Mouse (Mus musculus) retina, embryonic 14.5 days (tissue): Measurements from ENCODE around the gene Cfap43.
A peak's percentile ranks its signal among the peaks of the same experiment; 100 is the strongest.

Experiments used
- DNase-seq: peaks from one replicate; pipeline ENCODE4 v3.0.0-alpha.2; 2015; ENCODE audit warnings: low spot score

Gene Cfap43

GRCm38 (mm10) chr19:47919126-47919965 lies at the start of gene Cfap43, which contains the start of gene Itprip:
TSS of gene Cfap43 (minus strand) at chr19:47919287.
TSS of gene Itprip (minus strand) at chr19:47919299.
- DNase-seq, result peak; percentile 85

DNA sequence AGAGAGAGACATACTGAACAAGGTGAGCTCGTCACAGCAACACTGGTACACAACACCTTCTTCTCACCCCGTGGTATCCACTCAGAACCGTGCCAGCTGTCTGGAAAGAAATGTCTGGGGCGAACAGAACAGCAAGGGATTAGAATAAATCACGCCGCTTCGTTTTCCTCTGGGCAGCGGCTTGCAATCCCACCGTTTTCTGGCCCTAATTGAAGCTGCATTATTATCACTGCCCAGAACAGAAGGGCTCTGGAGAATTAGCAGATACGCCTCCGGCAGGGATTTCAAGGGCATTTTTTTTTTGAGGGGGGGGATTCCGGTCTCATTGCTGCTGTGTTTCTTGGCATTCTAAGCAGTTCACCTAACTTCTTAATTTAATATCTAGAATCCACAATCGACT lies 39.1 kb upstream of the Cfap43 start:
- DNase-seq, result no peak

DNA sequence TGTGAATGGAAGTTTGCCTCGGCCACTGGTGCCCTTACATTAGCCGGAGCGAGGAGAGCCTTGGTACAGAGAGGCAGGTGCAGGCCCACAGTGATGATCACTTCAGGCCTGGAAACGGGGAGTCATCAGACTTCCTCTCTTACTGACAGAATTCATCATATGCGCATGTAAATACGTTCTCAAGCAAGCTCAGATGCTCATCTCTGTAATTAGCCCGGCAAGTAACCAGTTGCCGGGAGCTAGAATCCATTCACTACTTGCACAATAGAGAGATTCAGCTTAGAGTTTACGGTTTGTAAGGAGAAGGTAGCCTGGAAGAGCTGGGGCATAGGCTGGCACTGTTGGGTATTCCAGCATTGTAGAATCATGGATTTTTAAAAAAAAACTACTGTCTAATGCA lies 34.1 kb upstream of the Cfap43 start:
- no peak for DNase-seq

DNA sequence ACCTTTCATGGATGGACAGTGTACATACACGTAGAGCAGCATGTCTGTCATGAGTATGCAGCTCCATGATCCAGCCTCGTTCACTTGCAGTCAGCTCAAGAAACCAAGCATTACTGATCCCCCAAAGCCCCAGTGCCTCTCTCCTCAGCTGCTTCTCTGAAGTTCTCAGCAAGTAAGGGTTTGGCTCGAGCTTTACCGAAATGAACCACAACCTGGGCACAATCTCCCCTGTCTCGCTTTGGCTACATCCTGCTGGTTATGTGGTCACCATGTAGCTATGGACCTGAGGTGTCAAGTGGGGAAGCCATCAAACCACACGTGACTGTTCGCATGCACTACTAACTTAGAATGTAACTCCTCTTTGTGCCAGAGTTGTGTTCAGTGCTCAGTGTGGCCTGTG lies 31.9 kb upstream of the Cfap43 start:
- DNase-seq, result no peak

DNA sequence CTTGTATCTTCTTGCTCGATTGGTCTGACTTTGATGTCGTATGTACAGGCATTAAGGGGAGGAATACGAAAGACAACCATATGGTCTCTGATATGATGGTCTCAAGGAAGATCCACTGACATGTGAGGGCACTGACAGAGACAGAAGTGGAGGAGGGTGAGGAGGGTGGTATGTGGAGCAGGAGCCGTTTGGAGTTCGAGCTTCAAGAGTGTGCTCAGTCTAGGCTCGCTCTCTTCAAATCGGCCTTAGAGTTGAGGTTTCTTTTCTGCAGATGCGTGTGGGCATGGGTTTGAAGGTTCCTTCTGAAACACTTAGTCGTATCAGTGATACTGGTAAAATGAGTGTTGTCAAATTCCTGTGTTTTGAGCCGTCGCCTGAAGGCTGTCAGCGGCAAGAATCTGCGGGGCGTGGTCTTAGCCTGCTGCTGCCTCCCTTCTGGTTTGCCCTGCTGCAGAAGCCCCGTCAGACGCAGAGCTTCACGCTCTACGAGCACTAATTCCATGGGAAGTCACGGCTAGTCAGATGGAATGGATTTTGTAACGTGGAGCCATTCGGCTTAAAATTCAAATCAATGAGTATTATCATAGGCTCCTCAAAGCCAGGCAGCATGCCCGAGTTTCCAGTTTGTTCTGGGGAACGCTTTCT lies 27.9 kb upstream of the Cfap43 start:
- DNase-seq, result peak; percentile 74

DNA sequence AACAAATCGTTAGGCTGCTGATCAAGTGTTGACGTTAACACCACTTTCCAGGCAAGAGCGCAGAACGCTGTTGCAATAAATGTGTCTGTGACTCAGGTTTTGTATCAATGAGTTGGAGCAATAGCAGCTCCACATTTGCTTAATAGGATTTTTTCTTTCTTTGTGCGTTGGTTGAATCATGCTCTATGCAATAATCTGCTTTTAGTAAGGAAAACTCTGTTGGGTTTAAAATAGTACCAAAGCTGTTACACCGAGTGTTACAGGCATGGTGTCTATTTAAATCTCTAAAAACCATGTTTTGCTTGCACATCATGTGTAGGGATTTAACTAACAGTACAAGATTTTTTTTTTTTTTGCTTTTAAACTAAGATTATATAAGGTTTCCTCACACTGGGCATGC lies 20.3 kb upstream of the Cfap43 start:
- no peak for DNase-seq

DNA sequence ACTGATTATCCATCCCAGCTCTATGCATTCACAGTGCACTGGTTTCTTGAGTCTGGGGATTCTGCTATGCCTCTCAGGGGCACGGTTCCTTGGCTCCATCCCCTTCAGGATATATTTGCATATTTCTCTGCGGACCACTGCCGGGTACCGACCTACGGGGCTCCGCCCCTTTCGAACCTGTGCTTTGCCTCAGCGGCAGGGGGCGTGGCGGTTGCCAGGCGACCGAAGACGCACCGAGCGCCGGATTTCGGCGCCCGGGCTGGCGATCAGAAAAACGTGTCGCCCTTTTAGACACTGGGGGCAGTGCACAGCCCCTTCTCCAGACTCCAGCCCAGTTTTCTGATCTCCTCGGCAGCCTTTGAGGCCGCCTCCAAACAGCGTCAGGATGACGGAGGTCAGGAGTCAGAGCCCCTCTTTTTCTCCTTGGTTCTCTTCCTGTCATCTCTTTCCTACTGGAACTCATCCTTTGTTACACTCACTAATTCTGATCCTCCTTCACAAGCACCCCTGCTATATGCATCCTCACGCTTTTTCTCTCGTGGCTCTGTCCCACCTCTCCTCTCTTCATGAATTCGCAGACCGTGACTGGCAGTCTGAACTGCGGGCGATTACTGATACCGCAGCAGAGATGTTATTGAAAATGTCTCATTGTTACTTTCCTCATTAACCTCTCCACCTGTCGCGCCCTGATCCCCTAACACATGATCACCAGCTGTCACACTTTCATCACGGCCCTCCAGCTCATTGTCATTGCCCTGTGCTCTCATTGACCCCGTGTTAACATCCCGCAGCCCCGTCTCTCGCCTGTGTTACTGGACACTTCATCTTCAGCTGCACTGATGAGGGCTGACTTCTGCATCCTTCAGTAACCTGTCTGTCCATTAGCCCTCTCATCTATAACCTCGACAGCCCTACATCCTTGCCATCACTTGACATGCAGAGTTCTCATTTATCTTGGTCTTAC lies 18.6 kb upstream of the Cfap43 start, which contains the start of gene Cfap58:
TSS of gene Cfap58 (plus strand) at position 233 of the 964 bp plus-strand sequence.
- DNase-seq, result peak; percentile 87

DNA sequence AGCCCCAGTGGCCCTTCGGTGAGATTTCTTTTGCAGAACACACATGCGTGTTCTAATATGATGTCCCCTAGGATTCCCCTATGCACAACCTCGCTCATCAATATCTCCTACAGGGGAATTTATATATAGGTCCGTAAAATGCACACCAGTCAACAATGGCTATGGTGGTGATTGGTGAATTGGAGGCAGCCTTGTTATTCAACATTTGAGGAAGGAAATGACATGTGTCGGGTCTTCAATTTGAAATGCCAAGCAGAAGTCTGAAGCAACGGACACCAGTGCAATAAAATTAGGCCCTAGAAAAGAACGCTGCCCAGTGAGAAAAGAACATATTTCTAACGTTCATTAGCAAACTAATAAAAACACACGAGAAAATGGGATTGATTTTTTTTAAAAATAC lies 17.9 kb upstream of the Cfap43 start:
- no peak for DNase-seq

DNA sequence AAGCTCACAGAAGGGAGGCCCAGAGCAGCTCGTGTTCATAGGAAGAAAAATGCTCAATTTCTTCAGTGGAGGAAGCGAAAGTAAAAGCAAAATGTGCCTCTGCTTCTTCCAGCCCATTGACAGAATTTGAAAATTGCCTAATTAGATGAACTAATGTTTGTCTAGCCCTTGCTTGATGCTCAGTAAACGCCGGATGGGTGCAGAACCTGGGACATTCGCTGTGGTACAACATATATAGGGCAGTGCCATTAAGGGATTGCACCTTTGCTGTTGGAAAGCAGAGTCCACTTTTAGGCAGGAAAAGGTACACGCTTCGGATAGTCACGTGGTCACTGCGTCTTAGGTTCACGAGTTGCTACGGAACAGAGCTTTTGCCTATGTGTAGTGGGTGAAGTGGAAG lies 17.4 kb upstream of the Cfap43 start:
- no peak for DNase-seq

DNA sequence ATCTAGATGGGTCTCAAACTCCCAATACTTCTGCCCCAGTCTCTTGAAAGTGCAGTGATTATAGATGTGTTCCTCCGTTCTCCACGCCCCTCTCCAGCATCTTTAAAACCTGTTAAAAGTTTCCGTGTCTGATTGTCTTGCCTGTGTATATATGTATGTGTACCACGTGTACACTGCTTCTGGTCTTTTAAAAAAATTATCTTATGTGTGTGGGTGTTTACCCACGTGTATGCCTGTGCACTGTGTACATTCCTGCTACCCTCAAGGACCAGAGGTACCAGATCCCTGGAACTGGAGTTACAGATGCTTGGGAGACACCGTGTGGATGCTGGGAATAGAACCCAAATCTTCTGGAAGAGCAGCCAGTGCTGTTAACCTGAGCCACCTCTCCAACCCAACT lies 16.4 kb upstream of the Cfap43 start:
- DNase-seq, result no peak

- no peak for DNase-seq
These were observed 15.7 kb upstream of the Cfap43 start for GRCm38 (mm10) chr19:47934636-47935238.

DNA sequence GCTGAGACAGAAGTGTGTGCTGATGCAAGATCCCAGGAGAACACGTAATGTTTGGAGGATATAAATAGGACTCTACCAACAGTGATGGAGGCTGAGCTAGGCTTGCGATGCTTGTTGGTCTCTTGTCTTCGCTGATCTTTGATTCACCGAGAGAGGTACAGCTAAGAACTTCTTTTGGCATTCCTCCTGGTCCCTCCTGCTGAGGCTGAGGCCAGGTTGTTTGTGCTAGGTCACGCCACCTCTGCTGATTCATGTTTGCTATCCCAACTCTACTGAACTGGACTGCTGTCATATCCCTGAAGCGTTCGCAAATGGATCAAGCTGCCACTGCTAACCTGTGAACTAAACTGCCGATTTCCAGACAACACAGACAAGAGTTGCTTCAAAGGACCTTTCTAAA lies 15.1 kb upstream of the Cfap43 start:
- DNase-seq, result no peak

DNA sequence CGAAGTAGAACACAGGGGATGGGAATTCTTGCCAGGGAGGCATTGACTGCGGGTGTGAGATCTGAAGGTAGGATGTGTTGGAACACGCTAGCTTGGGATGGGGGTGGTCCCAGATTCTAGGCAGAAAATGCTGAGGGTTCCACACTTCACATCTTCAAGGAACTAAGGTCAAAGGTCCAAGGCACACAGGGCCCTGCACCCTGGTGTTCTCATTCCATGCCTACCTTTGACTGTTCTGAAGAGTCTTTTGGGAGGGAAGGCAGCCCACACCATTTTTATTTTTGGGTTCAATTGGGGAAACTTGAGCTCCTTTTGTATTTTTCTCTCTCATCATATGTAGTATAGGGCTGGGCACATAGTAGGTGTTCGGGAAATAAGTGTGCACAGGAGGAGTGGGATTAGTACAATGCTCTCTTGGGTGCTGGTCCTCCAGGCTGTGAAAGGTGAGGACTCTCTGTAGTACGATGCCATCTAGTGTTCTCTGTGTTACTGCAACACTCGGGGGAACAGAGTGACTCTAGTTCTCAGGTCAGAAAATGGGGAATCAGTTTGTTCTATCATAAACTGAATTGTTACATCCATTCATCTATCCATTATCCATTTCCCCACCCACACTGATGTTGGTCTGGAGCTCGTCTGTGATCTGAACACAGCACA lies 13.0 kb upstream of the Cfap43 start:
- DNase-seq, result peak; percentile 73

DNA sequence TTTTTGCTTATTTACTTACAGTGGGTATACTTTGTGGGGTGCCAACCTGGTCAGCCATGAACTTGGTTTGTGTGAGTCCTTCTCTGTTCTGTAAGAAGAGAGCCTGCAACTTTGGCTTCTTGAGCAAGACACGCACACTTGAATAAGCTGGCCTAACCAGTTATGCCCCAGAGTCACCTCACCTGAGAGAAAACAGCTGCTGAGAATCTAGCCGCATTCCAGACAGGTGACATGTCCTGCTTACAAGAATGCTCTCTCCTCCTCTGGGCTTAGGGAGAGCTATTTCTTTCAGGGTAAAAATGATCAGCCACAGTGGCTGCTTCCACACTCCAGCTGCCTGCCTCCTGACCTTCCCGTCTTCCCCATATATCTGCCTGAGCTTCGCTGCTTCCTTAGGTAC lies 10.0 kb upstream of the Cfap43 start:
- no peak for DNase-seq

DNA sequence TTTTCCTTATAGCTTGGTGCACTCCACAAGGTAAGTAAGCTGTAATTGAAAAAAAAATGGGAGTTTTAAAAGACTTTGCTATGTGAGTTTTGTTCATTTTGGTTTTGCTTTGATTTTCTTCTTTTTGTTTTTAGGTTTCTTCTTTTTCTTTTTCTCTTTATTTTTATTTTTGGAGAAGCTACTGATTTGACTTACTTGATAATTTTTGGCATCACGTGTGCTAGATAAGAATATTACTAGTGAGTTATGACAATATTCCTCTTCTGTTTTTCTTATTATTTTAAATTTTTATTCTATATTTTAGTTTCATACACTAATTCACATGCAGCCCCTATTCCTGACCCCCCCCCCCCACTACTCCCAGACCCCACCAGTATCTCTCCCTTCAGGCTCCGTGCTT lies 7.9 kb upstream of the Cfap43 start:
- DNase-seq, result no peak

DNA sequence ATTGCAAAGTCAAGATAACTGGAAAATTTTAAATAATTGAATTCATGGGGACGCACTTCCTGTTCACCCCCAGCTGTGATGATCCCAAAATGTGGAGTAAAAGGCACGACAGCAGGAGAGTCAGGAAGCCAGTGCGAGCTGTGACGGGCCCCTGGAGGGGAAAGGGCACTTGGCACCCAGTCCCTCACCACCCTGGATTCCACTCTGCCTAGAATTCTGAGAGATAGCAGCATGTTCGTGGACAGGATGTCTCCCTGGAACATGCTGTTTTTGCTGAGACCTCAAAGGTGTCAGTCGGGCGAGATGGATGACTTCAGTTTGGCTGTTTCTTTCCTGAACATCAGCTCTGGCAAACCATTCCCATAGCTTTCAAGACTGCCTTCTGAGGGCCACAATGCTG lies 6.7 kb upstream of the Cfap43 start:
- no peak for DNase-seq

DNA sequence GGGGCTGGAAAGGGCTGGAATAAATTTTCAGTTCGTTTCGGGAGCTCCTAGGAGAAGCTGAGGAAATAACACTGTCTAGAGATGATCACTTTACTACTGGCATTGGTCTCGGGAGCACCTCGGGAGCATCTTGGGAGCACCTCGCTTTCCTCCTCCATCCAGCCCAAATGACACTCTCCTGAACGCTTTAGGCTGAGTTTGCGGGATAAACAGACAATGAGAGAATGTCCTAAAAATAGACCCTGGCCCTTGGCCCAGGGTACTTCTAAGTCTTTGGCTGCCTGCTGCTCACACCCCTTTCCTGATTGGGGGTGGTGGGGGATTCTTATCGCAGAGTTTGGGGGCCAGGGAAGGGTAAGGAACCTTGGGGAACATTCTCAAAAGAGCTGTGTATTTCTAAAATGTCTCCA lies 884 bp upstream of the Cfap43 start:
- DNase-seq, result no peak

GRCm38 (mm10) chr19:47918455-47919101 lies 509 bp downstream of the Cfap43 start:
- DNase-seq, result no peak

DNA sequence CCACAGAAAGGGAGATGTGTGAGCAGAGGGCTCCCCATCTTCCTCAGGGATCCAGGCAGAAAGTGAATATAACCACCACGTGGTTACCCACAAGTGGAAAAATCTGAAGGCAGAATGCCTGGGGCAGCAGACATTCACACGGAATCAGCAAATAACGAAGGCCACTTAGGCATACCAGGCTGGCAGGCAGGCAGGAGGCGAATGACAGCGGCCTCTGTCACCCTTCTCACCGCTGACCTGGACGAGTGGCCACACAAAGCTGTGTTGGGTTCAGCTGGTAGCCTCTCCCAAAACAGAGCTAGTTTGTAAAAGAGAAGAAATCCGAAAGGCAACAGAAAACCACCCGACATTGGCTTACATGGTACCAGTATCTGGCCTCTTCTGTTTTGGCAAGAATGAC lies 1.1 kb downstream of the Cfap43 start:
- peak; percentile 25 for DNase-seq

GRCm38 (mm10) chr19:47917396-47917795 lies 1.7 kb downstream of the Cfap43 start:
- DNase-seq, result no peak

GRCm38 (mm10) chr19:47915251-47915650 lies 3.8 kb downstream of the Cfap43 start:
- DNase-seq, result no peak
